Mouse (Mus musculus): Measurements from ENCODE around the gene Rft1. TPM values are rescaled to one million over a fixed set of nuclear protein-coding genes. Genes with fewer than 3 reads are reported as not detected.
A peak's percentile ranks its signal among the peaks of the same experiment; 100 is the strongest.

Gene Rft1
- polyA plus RNA-seq, 1 experiment: 8.1 TPM

DNA sequence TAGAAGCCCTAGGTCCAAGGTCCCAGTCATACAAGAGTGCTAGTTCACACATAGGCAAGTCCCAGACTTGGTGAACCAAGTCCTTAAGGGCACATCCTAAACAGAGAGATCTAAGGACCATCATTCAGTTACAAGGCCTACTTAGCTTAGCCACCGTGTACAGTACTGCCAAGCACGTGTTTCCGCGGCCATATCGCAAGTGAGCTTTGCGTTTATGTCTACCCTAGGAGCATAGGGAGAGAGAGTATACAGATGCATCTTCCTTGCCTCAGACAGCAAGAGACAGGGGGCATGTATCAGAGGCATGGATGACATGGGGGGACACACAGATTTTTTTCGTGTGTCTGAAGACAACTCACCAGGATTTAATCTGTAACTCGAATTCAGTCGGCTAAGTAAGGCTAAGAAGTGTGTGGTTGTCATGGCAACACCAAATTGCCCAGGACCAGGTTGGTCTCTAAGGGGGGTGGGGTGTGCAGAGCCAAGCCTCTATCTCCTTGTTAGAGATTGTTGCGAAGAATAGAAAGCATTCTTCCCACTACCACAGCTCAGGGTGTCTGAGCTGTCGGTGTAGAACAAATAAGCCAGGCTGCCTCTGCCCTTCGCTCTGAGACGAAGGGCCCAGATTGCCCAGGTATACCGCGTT is 43.4 kb downstream of the Rft1 start:
- Histone ChIP-seq H3K27me3 (ENCODE audit: control insufficient read depth, insufficient read depth, low read length) (no peaks in the 10 kb centered on the region), H3K4me3 (ENCODE audit: control insufficient read depth, low read depth, low read length) (no peak overlapping the region), H3K27ac (ENCODE audit: control insufficient read depth, insufficient read depth, low read depth, low read length) (no peak overlapping the region), H3K36me3 (ENCODE audit: control insufficient read depth, insufficient read depth, low read length) (no peaks in the 10 kb centered on the region), H3K4me1 (ENCODE audit: control insufficient read depth, insufficient read depth, low read length) (peaks cover 10% of the 10 kb centered on the region)
- TF ChIP-seq CTCF (IDR thresholded peaks at IDR 0.05; ENCODE audit: control insufficient read depth, insufficient read depth, insufficient replicate concordance, low read depth, low read length): no peak
- TF ChIP-seq POLR2A (IDR thresholded peaks at IDR 0.05; ENCODE audit: control insufficient read depth, low read depth, low read length): no peak

DNA sequence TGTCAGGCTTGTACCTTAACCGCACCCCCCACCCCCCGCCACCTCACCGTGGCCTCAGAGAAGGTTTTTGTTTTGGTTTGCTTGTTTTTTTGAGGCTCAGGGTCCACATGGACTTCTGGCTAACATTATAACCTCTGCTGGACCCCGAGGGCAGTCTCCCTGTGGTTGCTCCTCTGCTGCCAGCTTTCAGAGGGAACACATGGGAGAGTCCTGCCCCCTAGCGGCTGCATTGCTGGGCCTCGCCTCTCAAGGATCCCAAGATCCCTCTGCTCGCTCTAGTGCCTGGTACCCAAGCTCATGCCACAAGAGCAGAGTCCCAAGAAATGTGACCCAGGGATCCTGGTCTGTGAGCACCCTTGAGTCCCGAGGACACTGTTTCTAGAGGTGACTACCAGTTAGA is 45.5 kb downstream of the Rft1 start:
- Histone ChIP-seq H3K27ac (ENCODE audit: control insufficient read depth, insufficient read depth, low read depth, low read length) (no peak overlapping the region), H3K4me3 (ENCODE audit: control insufficient read depth, low read depth, low read length) (peak overlapping the region; percentile 78), H3K4me1 (ENCODE audit: control insufficient read depth, insufficient read depth, low read length) (peaks cover 10% of the 10 kb centered on the region), H3K27me3 (ENCODE audit: control insufficient read depth, insufficient read depth, low read length) (no peaks in the 10 kb centered on the region), H3K36me3 (ENCODE audit: control insufficient read depth, insufficient read depth, low read length) (no peaks in the 10 kb centered on the region)
- TF ChIP-seq POLR2A (IDR thresholded peaks at IDR 0.05; ENCODE audit: control insufficient read depth, low read depth, low read length): no peak
- TF ChIP-seq CTCF (IDR thresholded peaks at IDR 0.05; ENCODE audit: control insufficient read depth, insufficient read depth, insufficient replicate concordance, low read depth, low read length): peak; percentile 81; the same call in 1 of the 2 replicates

DNA sequence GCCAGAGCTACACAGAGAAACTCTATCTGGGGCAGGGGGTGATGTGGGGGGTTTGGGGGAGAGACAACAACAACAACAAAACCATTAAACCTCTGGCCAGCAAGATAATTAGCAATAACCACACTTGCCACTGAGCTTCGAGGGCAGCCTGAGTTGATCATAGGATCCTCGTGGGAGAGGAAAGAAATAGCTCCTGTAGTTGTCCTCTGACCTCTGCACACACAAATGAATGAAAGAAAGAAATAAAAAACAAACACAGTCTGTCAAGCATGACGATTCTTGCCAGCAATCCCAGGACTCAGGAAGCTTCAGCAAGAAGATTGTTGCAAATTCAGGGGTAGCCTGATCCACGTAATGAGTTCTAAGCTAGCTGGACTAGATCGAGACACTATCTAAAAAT is 48.4 kb downstream of the Rft1 start:
- TF ChIP-seq POLR2A (IDR thresholded peaks at IDR 0.05; ENCODE audit: control insufficient read depth, low read depth, low read length) (no peak), CTCF (IDR thresholded peaks at IDR 0.05; ENCODE audit: control insufficient read depth, insufficient read depth, insufficient replicate concordance, low read depth, low read length) (no peak)
- H3K36me3 ChIP-seq (ENCODE audit: control insufficient read depth, insufficient read depth, low read length): no peaks in the 10 kb centered on the region
- no peak overlapping the region for H3K4me3 ChIP-seq (ENCODE audit: control insufficient read depth, low read depth, low read length)
- H3K27ac ChIP-seq (ENCODE audit: control insufficient read depth, insufficient read depth, low read depth, low read length): no peak overlapping the region
- H3K4me1 ChIP-seq (ENCODE audit: control insufficient read depth, insufficient read depth, low read length): peaks cover 10% of the 10 kb centered on the region
- H3K27me3 ChIP-seq (ENCODE audit: control insufficient read depth, insufficient read depth, low read length): no peaks in the 10 kb centered on the region

DNA sequence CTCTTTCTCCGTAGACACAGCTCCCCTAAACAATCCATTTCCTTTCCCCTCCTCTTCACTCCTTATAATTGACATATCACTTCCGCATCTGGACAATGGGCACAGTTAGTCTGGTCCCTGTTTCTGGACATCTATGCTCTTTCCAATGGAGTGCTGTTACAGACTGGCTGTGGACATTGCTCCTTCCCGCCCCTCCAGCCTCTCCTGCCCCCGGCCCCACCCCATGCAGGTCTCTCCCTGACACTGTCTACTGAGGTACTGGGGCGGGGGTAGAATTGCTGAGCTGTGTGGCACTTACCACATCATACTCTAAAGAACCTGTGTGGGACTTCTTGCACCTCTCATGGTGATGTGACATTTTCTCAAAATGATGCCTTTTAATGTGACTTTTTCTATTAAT is 48.9 kb downstream of the Rft1 start:
- TF ChIP-seq POLR2A (IDR thresholded peaks at IDR 0.05; ENCODE audit: control insufficient read depth, low read depth, low read length) (no peak), CTCF (IDR thresholded peaks at IDR 0.05; ENCODE audit: control insufficient read depth, insufficient read depth, insufficient replicate concordance, low read depth, low read length) (no peak)
- H3K27ac ChIP-seq (ENCODE audit: control insufficient read depth, insufficient read depth, low read depth, low read length): no peak overlapping the region

DNA sequence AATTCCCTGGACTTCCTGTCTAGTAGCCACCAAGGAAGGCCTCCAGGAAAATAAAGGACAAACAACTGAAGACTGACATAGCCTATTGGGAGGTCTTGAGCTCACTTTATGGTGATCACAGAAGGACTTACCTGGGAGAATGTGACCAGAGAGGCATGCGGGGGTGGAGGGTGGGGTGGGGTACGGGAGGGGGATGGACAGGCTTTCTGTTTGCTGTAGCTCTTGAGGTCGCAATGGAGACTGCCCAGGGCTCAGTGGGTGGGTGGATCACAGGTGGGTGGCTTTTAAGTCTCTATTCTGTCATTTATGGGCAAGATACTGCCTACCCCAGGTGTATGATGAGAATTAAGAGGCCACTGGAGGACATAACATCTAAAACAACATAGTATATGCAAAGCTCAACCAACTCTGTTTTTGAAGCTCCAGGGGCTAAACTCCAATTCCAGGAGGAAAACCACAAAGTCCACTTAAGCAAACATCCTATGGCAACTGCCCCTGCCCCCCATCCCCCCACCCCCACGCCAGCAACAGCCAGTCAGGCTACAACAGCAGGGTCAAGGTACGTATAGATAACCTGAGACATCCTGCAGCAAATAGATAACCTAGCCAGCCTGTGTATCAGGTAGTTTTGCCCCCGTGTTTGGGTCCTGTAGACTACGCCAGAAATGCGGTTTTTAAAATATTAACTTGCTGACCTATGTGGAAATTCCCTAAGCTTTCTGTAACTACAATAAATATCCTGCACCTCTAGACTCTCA is 50.1 kb downstream of the Rft1 start:
- Histone ChIP-seq H3K27me3 (ENCODE audit: control insufficient read depth, insufficient read depth, low read length) (no peaks in the 10 kb centered on the region), H3K36me3 (ENCODE audit: control insufficient read depth, insufficient read depth, low read length) (no peaks in the 10 kb centered on the region), H3K4me3 (ENCODE audit: control insufficient read depth, low read depth, low read length) (no peak overlapping the region), H3K4me1 (ENCODE audit: control insufficient read depth, insufficient read depth, low read length) (peaks cover 4% of the 10 kb centered on the region), H3K27ac (ENCODE audit: control insufficient read depth, insufficient read depth, low read depth, low read length) (no peak overlapping the region)
- TF ChIP-seq POLR2A (IDR thresholded peaks at IDR 0.05; ENCODE audit: control insufficient read depth, low read depth, low read length) (no peak), CTCF (IDR thresholded peaks at IDR 0.05; ENCODE audit: control insufficient read depth, insufficient read depth, insufficient replicate concordance, low read depth, low read length) (no peak)

More for the DNA sequence above, 48.9 kb downstream of the Rft1 start:
- no peak overlapping the region for H3K4me3 ChIP-seq (ENCODE audit: control insufficient read depth, low read depth, low read length)
- H3K27me3 ChIP-seq (ENCODE audit: control insufficient read depth, insufficient read depth, low read length): no peaks in the 10 kb centered on the region
- H3K36me3 ChIP-seq (ENCODE audit: control insufficient read depth, insufficient read depth, low read length): no peaks in the 10 kb centered on the region
- peaks cover 10% of the 10 kb centered on the region for H3K4me1 ChIP-seq (ENCODE audit: control insufficient read depth, insufficient read depth, low read length)

DNA sequence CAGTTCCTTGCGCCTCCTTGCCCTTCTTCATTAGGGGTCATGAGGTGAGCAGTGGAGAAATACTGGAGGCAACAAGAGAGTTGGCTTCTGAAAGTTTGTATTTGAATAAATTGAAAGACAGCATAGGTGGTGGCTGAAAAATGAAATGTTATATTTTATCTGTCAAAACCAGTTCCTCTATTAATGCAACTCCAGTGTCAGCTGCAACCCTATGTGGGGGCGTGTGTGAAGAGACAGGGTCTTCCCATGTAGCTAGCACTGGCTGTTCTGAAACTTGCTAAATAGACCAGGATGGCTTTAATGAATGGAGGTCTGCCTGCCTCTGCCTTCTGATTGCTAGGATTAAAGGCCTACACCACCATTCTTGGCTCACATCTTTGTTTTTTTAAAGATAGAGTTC is 57.7 kb downstream of the Rft1 start:
- no peaks in the 10 kb centered on the region for H3K36me3 ChIP-seq (ENCODE audit: control insufficient read depth, insufficient read depth, low read length)
- TF ChIP-seq CTCF (IDR thresholded peaks at IDR 0.05; ENCODE audit: control insufficient read depth, insufficient read depth, insufficient replicate concordance, low read depth, low read length): no peak
- no peak for TF ChIP-seq POLR2A (IDR thresholded peaks at IDR 0.05; ENCODE audit: control insufficient read depth, low read depth, low read length)
- H3K4me3 ChIP-seq (ENCODE audit: control insufficient read depth, low read depth, low read length): no peak overlapping the region
- H3K4me1 ChIP-seq (ENCODE audit: control insufficient read depth, insufficient read depth, low read length): peaks cover 5% of the 10 kb centered on the region
- H3K27me3 ChIP-seq (ENCODE audit: control insufficient read depth, insufficient read depth, low read length): no peaks in the 10 kb centered on the region
- H3K27ac ChIP-seq (ENCODE audit: control insufficient read depth, insufficient read depth, low read depth, low read length): no peak overlapping the region

DNA sequence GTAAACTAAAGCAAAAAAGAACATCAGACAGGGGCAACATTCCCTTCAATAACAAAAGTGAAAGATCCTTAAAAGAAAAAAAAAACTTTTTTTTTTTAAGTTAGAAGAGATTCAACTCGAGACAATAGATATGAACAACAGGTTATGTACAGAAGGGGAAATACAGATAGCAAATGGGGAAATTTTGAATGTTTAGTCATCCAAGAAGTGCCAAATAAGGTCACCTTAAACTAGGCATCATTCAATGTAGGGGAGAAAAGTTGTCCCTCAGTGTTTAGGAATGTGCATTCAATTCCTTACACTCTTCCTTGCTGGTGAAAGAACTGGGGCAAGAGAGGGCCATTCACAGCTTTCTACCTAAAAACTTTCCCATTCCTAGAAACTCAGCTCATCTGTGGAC is 59.6 kb downstream of the Rft1 start:
- no peaks in the 10 kb centered on the region for H3K27me3 ChIP-seq (ENCODE audit: control insufficient read depth, insufficient read depth, low read length)
- H3K4me3 ChIP-seq (ENCODE audit: control insufficient read depth, low read depth, low read length): no peak overlapping the region
- TF ChIP-seq POLR2A (IDR thresholded peaks at IDR 0.05; ENCODE audit: control insufficient read depth, low read depth, low read length): no peak
- TF ChIP-seq CTCF (IDR thresholded peaks at IDR 0.05; ENCODE audit: control insufficient read depth, insufficient read depth, insufficient replicate concordance, low read depth, low read length): no peak
- H3K4me1 ChIP-seq (ENCODE audit: control insufficient read depth, insufficient read depth, low read length): peaks cover 7% of the 10 kb centered on the region
- H3K36me3 ChIP-seq (ENCODE audit: control insufficient read depth, insufficient read depth, low read length): no peaks in the 10 kb centered on the region
- no peak overlapping the region for H3K27ac ChIP-seq (ENCODE audit: control insufficient read depth, insufficient read depth, low read depth, low read length)
